Mouse (Mus musculus): ENCODE results near the gene Zfp276. TPM values are rescaled to one million over a fixed set of nuclear protein-coding genes. Genes with fewer than 3 reads are reported as not detected.

Zfp276 gene
- polyA plus RNA-seq, 1 experiment from 2014 or later, result 19.2 TPM

- no peak overlapping the region for H3K27ac ChIP-seq (ENCODE audit: low read length)
- WGBS, result 85% methylated on average over 3 of the region's 3 CpGs
- no peaks in the 10 kb centered on the region for H3K9me3 ChIP-seq (replicated peaks; ENCODE audit: control insufficient read depth, low read length)
- no peaks in the 10 kb centered on the region for H3K4me1 ChIP-seq (ENCODE audit: control insufficient read depth, insufficient read depth, low read length)
- no peak overlapping the region for H3K4me2 ChIP-seq (ENCODE audit: low read depth, low read length)
- ATAC-seq (ENCODE audit: insufficient read depth, low FRiP score), result no peak
- H3K27me3 ChIP-seq (ENCODE audit: control insufficient read depth, insufficient read depth, low read length), result no peaks in the 10 kb centered on the region
- no peak overlapping the region for H3K4me3 ChIP-seq (replicated peaks; ENCODE audit: low read length)
- H3K9ac ChIP-seq (ENCODE audit: low read length), result no peak overlapping the region
- no peaks in the 10 kb centered on the region for H3K36me3 ChIP-seq (ENCODE audit: control insufficient read depth, insufficient read depth, low read length)
These were observed 38.3 kb downstream of the Zfp276 start for GRCm38 (mm10) chr8:123292281-123292680.

- H3K27ac ChIP-seq (ENCODE audit: low read length), result no peak overlapping the region
- no peaks in the 10 kb centered on the region for H3K4me1 ChIP-seq (ENCODE audit: control insufficient read depth, insufficient read depth, low read length)
- H3K27me3 ChIP-seq (ENCODE audit: control insufficient read depth, insufficient read depth, low read length), result no peaks in the 10 kb centered on the region
- H3K4me2 ChIP-seq (ENCODE audit: low read depth, low read length), result no peak overlapping the region
- ATAC-seq (ENCODE audit: insufficient read depth, low FRiP score), result no peak
- H3K9me3 ChIP-seq (replicated peaks; ENCODE audit: control insufficient read depth, low read length), result no peaks in the 10 kb centered on the region
- no peak overlapping the region for H3K4me3 ChIP-seq (replicated peaks; ENCODE audit: low read length)
- WGBS, result 86% methylated on average over 2 of the region's 2 CpGs
- H3K36me3 ChIP-seq (ENCODE audit: control insufficient read depth, insufficient read depth, low read length), result no peaks in the 10 kb centered on the region
- no peak overlapping the region for H3K9ac ChIP-seq (ENCODE audit: low read length)
These were observed 38.8 kb downstream of the Zfp276 start for GRCm38 (mm10) chr8:123292785-123293184.

GRCm38 (mm10) chr8:123298301-123298700, 44.3 kb downstream of the Zfp276 start:
- no peak overlapping the region for H3K4me3 ChIP-seq (replicated peaks; ENCODE audit: low read length)
- no peaks in the 10 kb centered on the region for H3K9me3 ChIP-seq (replicated peaks; ENCODE audit: control insufficient read depth, low read length)
- H3K4me1 ChIP-seq (ENCODE audit: control insufficient read depth, insufficient read depth, low read length), result no peaks in the 10 kb centered on the region
- no peak overlapping the region for H3K27ac ChIP-seq (ENCODE audit: low read length)
- no peak overlapping the region for H3K9ac ChIP-seq (ENCODE audit: low read length)
- 92% methylated on average over 11 of the region's 11 CpGs for WGBS
- no peaks in the 10 kb centered on the region for H3K27me3 ChIP-seq (ENCODE audit: control insufficient read depth, insufficient read depth, low read length)
- no peak overlapping the region for H3K4me2 ChIP-seq (ENCODE audit: low read depth, low read length)
- no peak for ATAC-seq (ENCODE audit: insufficient read depth, low FRiP score)
- H3K36me3 ChIP-seq (ENCODE audit: control insufficient read depth, insufficient read depth, low read length), result no peaks in the 10 kb centered on the region; the same call in 1 of the 2 replicates

- no peak overlapping the region for H3K4me2 ChIP-seq (ENCODE audit: low read depth, low read length)
- 65% methylated on average over 4 of the region's 4 CpGs for WGBS
- H3K9ac ChIP-seq (ENCODE audit: low read length), result no peak overlapping the region
- H3K4me1 ChIP-seq (ENCODE audit: control insufficient read depth, insufficient read depth, low read length), result no peaks in the 10 kb centered on the region
- no peak for ATAC-seq (ENCODE audit: insufficient read depth, low FRiP score)
- H3K27ac ChIP-seq (ENCODE audit: low read length), result no peak overlapping the region
- no peaks in the 10 kb centered on the region for H3K9me3 ChIP-seq (replicated peaks; ENCODE audit: control insufficient read depth, low read length)
- 0 out of 2 replicates have a peak, but pooled peaks cover 3% of the 10 kb centered on the region for H3K36me3 ChIP-seq (ENCODE audit: control insufficient read depth, insufficient read depth, low read length)
- H3K4me3 ChIP-seq (replicated peaks; ENCODE audit: low read length), result no peak overlapping the region
- no peaks in the 10 kb centered on the region for H3K27me3 ChIP-seq (ENCODE audit: control insufficient read depth, insufficient read depth, low read length)
These were observed 54.7 kb downstream of the Zfp276 start for GRCm38 (mm10) chr8:123308738-123309137.

GRCm38 (mm10) chr8:123317781-123318466, 63.9 kb downstream of the Zfp276 start:
- 3% methylated on average over 21 of the region's 21 CpGs for WGBS
- ATAC-seq (ENCODE audit: insufficient read depth, low FRiP score), result peak; percentile 84
- Histone ChIP-seq H3K27ac (ENCODE audit: low read length) (no peak overlapping the region), H3K4me2 (ENCODE audit: low read depth, low read length) (peak overlapping the region; percentile 89), H3K4me3 (replicated peaks; ENCODE audit: low read length) (peak overlapping the region; percentile 72), H3K27me3 (ENCODE audit: control insufficient read depth, insufficient read depth, low read length) (no peaks in the 10 kb centered on the region), H3K36me3 (ENCODE audit: control insufficient read depth, insufficient read depth, low read length) (no peaks in the 10 kb centered on the region), H3K4me1 (ENCODE audit: control insufficient read depth, insufficient read depth, low read length) (0 out of 2 replicates have a peak, but pooled peaks cover 3% of the 10 kb centered on the region), H3K9ac (ENCODE audit: low read length) (peak overlapping the region; percentile 75), H3K9me3 (replicated peaks; ENCODE audit: control insufficient read depth, low read length) (no peaks in the 10 kb centered on the region)

GRCm38 (mm10) chr8:123318467-123318911, 64.5 kb downstream of the Zfp276 start, which contains the start of gene Fanca:
Gene Fanca, minus strand, starts transcription at chr8:123318576.
- Histone ChIP-seq H3K9me3 (replicated peaks; ENCODE audit: control insufficient read depth, low read length) (no peaks in the 10 kb centered on the region), H3K4me3 (replicated peaks; ENCODE audit: low read length) (peak within 1 kb of the TSS; percentile 72), H3K27ac (ENCODE audit: low read length) (0 out of 2 replicates have a peak within 1 kb of the TSS, but pooled peaks have one; percentile 3), H3K36me3 (ENCODE audit: control insufficient read depth, insufficient read depth, low read length) (no peaks in the 10 kb centered on the region), H3K4me1 (ENCODE audit: control insufficient read depth, insufficient read depth, low read length) (0 out of 2 replicates have a peak, but pooled peaks cover 3% of the 10 kb centered on the region), H3K27me3 (ENCODE audit: control insufficient read depth, insufficient read depth, low read length) (no peaks in the 10 kb centered on the region), H3K9ac (ENCODE audit: low read length) (peak within 1 kb of the TSS; percentile 75), H3K4me2 (ENCODE audit: low read depth, low read length) (peak within 1 kb of the TSS; percentile 89)
- ATAC-seq (ENCODE audit: insufficient read depth, low FRiP score), result peak; percentile 99
- under 1% methylated on average over 24 of the region's 24 CpGs for WGBS

Other genes starting within 250 kb of the Zfp276 start
- 23.1 and 24.6 TPM in 2 replicates for gene Ankrd11, start 211.9 kb upstream of the Zfp276 start, polyA plus RNA-seq (2015; fragmentation: Nextera tagmentation; extraction: Ambion mirVana)
- 43.0 and 44.8 TPM in 2 replicates for gene Spg7, start 191.3 kb upstream of the Zfp276 start, polyA plus RNA-seq (2015; fragmentation: Nextera tagmentation; extraction: Ambion mirVana)
- 1,046 and 1,463 TPM in 2 replicates for gene Rpl13, start 151.8 kb upstream of the Zfp276 start, polyA plus RNA-seq (2015; fragmentation: Nextera tagmentation; extraction: Ambion mirVana)
- 2.2 and 3.4 TPM in 2 replicates for gene Cpne7, start 136.8 kb upstream of the Zfp276 start, polyA plus RNA-seq (2015; fragmentation: Nextera tagmentation; extraction: Ambion mirVana)
- gene Sult5a1, start 95.9 kb upstream of the Zfp276 start, polyA plus RNA-seq (2015; fragmentation: Nextera tagmentation; extraction: Ambion mirVana), result 17.6 and 18.4 TPM in 2 replicates
- gene Dpep1, start 68.0 kb upstream of the Zfp276 start, polyA plus RNA-seq (2015; fragmentation: Nextera tagmentation; extraction: Ambion mirVana), result 6.1 and 7.0 TPM in 2 replicates
- 146 and 165 TPM in 2 replicates for gene Chmp1a, start 41.4 kb upstream of the Zfp276 start, polyA plus RNA-seq (2015; fragmentation: Nextera tagmentation; extraction: Ambion mirVana)
- gene Spata33, start 41.4 kb upstream of the Zfp276 start, polyA plus RNA-seq (2015; fragmentation: Nextera tagmentation; extraction: Ambion mirVana), result 3.3 and 3.5 TPM in 2 replicates
- gene Cdk10, start 29.4 kb upstream of the Zfp276 start, polyA plus RNA-seq (2015; fragmentation: Nextera tagmentation; extraction: Ambion mirVana), result 27.3 and 31.0 TPM in 2 replicates
- 5.1 and 6.1 TPM in 2 replicates for gene Spata2l, start 18.0 kb upstream of the Zfp276 start, polyA plus RNA-seq (2015; fragmentation: Nextera tagmentation; extraction: Ambion mirVana)
- gene Vps9d1, start 153 bp downstream of the Zfp276 start, polyA plus RNA-seq (2015; fragmentation: Nextera tagmentation; extraction: Ambion mirVana), result 20.0 and 23.6 TPM in 2 replicates
- gene Fanca, start 64.4 kb downstream of the Zfp276 start, polyA plus RNA-seq (2015; fragmentation: Nextera tagmentation; extraction: Ambion mirVana), result 18.1 and 18.9 TPM in 2 replicates
- 2.7 TPM in 2 replicates for gene Spire2, start 78.5 kb downstream of the Zfp276 start, polyA plus RNA-seq (2015; fragmentation: Nextera tagmentation; extraction: Ambion mirVana)
- 167 and 177 TPM in 2 replicates for gene Tcf25, start 119.6 kb downstream of the Zfp276 start, polyA plus RNA-seq (2015; fragmentation: Nextera tagmentation; extraction: Ambion mirVana)
- not detected in 2 replicates for gene Mc1r, start 152.9 kb downstream of the Zfp276 start, polyA plus RNA-seq (2015; fragmentation: Nextera tagmentation; extraction: Ambion mirVana)
- gene Tubb3, start 157.2 kb downstream of the Zfp276 start, polyA plus RNA-seq (2015; fragmentation: Nextera tagmentation; extraction: Ambion mirVana), result 46.7 and 50.2 TPM in 2 replicates
- gene Def8, start 169.3 kb downstream of the Zfp276 start, polyA plus RNA-seq (2015; fragmentation: Nextera tagmentation; extraction: Ambion mirVana), result 27.0 and 30.5 TPM in 2 replicates
- gene Afg3l1, start 223.7 kb downstream of the Zfp276 start, polyA plus RNA-seq (2015; fragmentation: Nextera tagmentation; extraction: Ambion mirVana), result 47.2 and 52.3 TPM in 2 replicates